Mouse (Mus musculus): ENCODE data around the gene Elf2.

GRCm38 (mm10) chr3:51339734-51340551 lies 520 bp downstream of the Elf2 start:
- TF ChIP-seq CTCF (IDR thresholded peaks at IDR 0.05; ENCODE audit: low read depth, low read length) (no peak), POLR2AphosphoS5 (IDR thresholded peaks at IDR 0.05; ENCODE audit: insufficient replicate concordance, low read depth, low read length) (no peak), TAL1 (conservative IDR thresholded peaks at IDR 0.05; ENCODE audit: low read depth, low read length) (no peak), GATA1 (IDR thresholded peaks at IDR 0.05; ENCODE audit: borderline replicate concordance, low read length) (no peak)

All from G1E (cell line).